Mouse (Mus musculus): ENCODE data around the gene Pard3b. TPM values are rescaled to one million over a fixed set of nuclear protein-coding genes. Genes with fewer than 3 reads are reported as not detected.

The Pard3b gene
- polyA plus RNA-seq, 1 experiment from 2014 or later, result 13.8 TPM

- Histone ChIP-seq H3K27ac (replicated peaks) (no peak overlapping the region), H3K4me1 (replicated peaks; ENCODE audit: control insufficient read depth, insufficient read depth) (no peaks in the 10 kb centered on the region; the same call in 1 of the 2 replicates), H3K4me3 (ENCODE audit: low read depth, low read length) (no peak overlapping the region), H3K9ac (ENCODE audit: low read length) (no peak overlapping the region), H3K9me3 (ENCODE audit: control insufficient read depth, low read length) (no peaks in the 10 kb centered on the region), H3K4me2 (replicated peaks; ENCODE audit: low read depth) (no peak overlapping the region), H3K36me3 (ENCODE audit: control insufficient read depth, insufficient read depth, low read length) (no peaks in the 10 kb centered on the region), H3K27me3 (ENCODE audit: control insufficient read depth, insufficient read depth, low read length) (no peaks in the 10 kb centered on the region)
- DNase-seq (ENCODE audit: low spot score), result no peak
- no peak for TF ChIP-seq EP300 (optimal IDR thresholded peaks at IDR 0.05)
- TF ChIP-seq CTCF (IDR thresholded peaks at IDR 0.05; ENCODE audit: low read depth), result no peak
- 44% methylated on average over 8 of the region's 8 CpGs for whole genome bisulfite sequencing
- no peak for ATAC-seq (ENCODE audit: low FRiP score, low TSS enrichment)
Observed at GRCm38 (mm10) chr1:61685221-61685814, 46.7 kb downstream of the Pard3b start.

- no peaks in the 10 kb centered on the region for H3K27me3 ChIP-seq (ENCODE audit: control insufficient read depth, insufficient read depth, low read length)
- TF ChIP-seq CTCF (IDR thresholded peaks at IDR 0.05; ENCODE audit: low read depth) (no peak), EP300 (optimal IDR thresholded peaks at IDR 0.05) (no peak)
- no peaks in the 10 kb centered on the region for H3K9me3 ChIP-seq (ENCODE audit: control insufficient read depth, low read length)
- no peak overlapping the region for H3K4me2 ChIP-seq (replicated peaks; ENCODE audit: low read depth)
- DNase-seq (ENCODE audit: low spot score), result no peak
- H3K36me3 ChIP-seq (ENCODE audit: control insufficient read depth, insufficient read depth, low read length), result no peaks in the 10 kb centered on the region
- H3K9ac ChIP-seq (ENCODE audit: low read length), result no peak overlapping the region
- ATAC-seq (ENCODE audit: low FRiP score, low TSS enrichment), result no peak
- no peaks in the 10 kb centered on the region; the same call in 1 of the 2 replicates for H3K4me1 ChIP-seq (replicated peaks; ENCODE audit: control insufficient read depth, insufficient read depth)
- no peak overlapping the region for H3K4me3 ChIP-seq (ENCODE audit: low read depth, low read length)
- H3K27ac ChIP-seq (replicated peaks), result no peak overlapping the region
- WGBS, result 94% methylated on average over 1 of the region's 1 CpGs
Observed at GRCm38 (mm10) chr1:61685921-61686320, 47.3 kb downstream of the Pard3b start.

- WGBS, result 90% methylated on average over 3 of the region's 3 CpGs
- Histone ChIP-seq H3K9ac (ENCODE audit: low read length) (no peak overlapping the region), H3K4me3 (ENCODE audit: low read depth, low read length) (no peak overlapping the region), H3K4me2 (replicated peaks; ENCODE audit: low read depth) (no peak overlapping the region), H3K27ac (replicated peaks) (no peak overlapping the region), H3K36me3 (ENCODE audit: control insufficient read depth, insufficient read depth, low read length) (no peaks in the 10 kb centered on the region), H3K27me3 (ENCODE audit: control insufficient read depth, insufficient read depth, low read length) (no peaks in the 10 kb centered on the region), H3K4me1 (replicated peaks; ENCODE audit: control insufficient read depth, insufficient read depth) (no peaks in the 10 kb centered on the region; the same call in 1 of the 2 replicates), H3K9me3 (ENCODE audit: control insufficient read depth, low read length) (no peaks in the 10 kb centered on the region)
- DNase-seq (ENCODE audit: low spot score) (no peak), ATAC-seq (ENCODE audit: low FRiP score, low TSS enrichment) (no peak)
- TF ChIP-seq EP300 (optimal IDR thresholded peaks at IDR 0.05), result no peak
- TF ChIP-seq CTCF (IDR thresholded peaks at IDR 0.05; ENCODE audit: low read depth), result no peak
Observed at GRCm38 (mm10) chr1:61688301-61688700, 49.7 kb downstream of the Pard3b start.

GRCm38 (mm10) chr1:61698462-61699218 is 60.0 kb downstream of the Pard3b start:
- ATAC-seq (ENCODE audit: low FRiP score, low TSS enrichment) (no peak), DNase-seq (ENCODE audit: low spot score) (no peak)
- Histone ChIP-seq H3K27me3 (ENCODE audit: control insufficient read depth, insufficient read depth, low read length) (no peaks in the 10 kb centered on the region), H3K4me3 (ENCODE audit: low read depth, low read length) (no peak overlapping the region), H3K4me2 (replicated peaks; ENCODE audit: low read depth) (no peak overlapping the region), H3K36me3 (ENCODE audit: control insufficient read depth, insufficient read depth, low read length) (no peaks in the 10 kb centered on the region), H3K9ac (ENCODE audit: low read length) (no peak overlapping the region), H3K27ac (replicated peaks) (no peak overlapping the region), H3K4me1 (replicated peaks; ENCODE audit: control insufficient read depth, insufficient read depth) (no peaks in the 10 kb centered on the region), H3K9me3 (ENCODE audit: control insufficient read depth, low read length) (no peaks in the 10 kb centered on the region)
- 87% methylated on average over 10 of the region's 10 CpGs for WGBS
- TF ChIP-seq EP300 (optimal IDR thresholded peaks at IDR 0.05) (no peak), CTCF (IDR thresholded peaks at IDR 0.05; ENCODE audit: low read depth) (no peak)

GRCm38 (mm10) chr1:61709812-61710211 is 71.2 kb downstream of the Pard3b start:
- DNase-seq (ENCODE audit: low spot score), result no peak
- WGBS, result 86% methylated on average over 1 of the region's 1 CpGs
- H3K4me1 ChIP-seq (replicated peaks; ENCODE audit: control insufficient read depth, insufficient read depth), result no peaks in the 10 kb centered on the region
- ATAC-seq (ENCODE audit: low FRiP score, low TSS enrichment), result no peak
- no peak overlapping the region for H3K27ac ChIP-seq (replicated peaks)
- no peak for TF ChIP-seq EP300 (optimal IDR thresholded peaks at IDR 0.05)
- no peak for TF ChIP-seq CTCF (IDR thresholded peaks at IDR 0.05; ENCODE audit: low read depth)
- H3K36me3 ChIP-seq (ENCODE audit: control insufficient read depth, insufficient read depth, low read length), result no peaks in the 10 kb centered on the region
- H3K9me3 ChIP-seq (ENCODE audit: control insufficient read depth, low read length), result no peaks in the 10 kb centered on the region
- H3K4me2 ChIP-seq (replicated peaks; ENCODE audit: low read depth), result no peak overlapping the region
- no peak overlapping the region for H3K9ac ChIP-seq (ENCODE audit: low read length)
- H3K27me3 ChIP-seq (ENCODE audit: control insufficient read depth, insufficient read depth, low read length), result no peaks in the 10 kb centered on the region
- no peak overlapping the region for H3K4me3 ChIP-seq (ENCODE audit: low read depth, low read length)

GRCm38 (mm10) chr1:61711523-61711922 is 72.9 kb downstream of the Pard3b start:
- H3K4me3 ChIP-seq (ENCODE audit: low read depth, low read length), result no peak overlapping the region
- H3K4me2 ChIP-seq (replicated peaks; ENCODE audit: low read depth), result no peak overlapping the region
- H3K36me3 ChIP-seq (ENCODE audit: control insufficient read depth, insufficient read depth, low read length), result no peaks in the 10 kb centered on the region
- DNase-seq (ENCODE audit: low spot score) (no peak), ATAC-seq (ENCODE audit: low FRiP score, low TSS enrichment) (no peak)
- no peaks in the 10 kb centered on the region for H3K4me1 ChIP-seq (replicated peaks; ENCODE audit: control insufficient read depth, insufficient read depth)
- H3K27ac ChIP-seq (replicated peaks), result no peak overlapping the region
- H3K9me3 ChIP-seq (ENCODE audit: control insufficient read depth, low read length), result no peaks in the 10 kb centered on the region
- TF ChIP-seq CTCF (IDR thresholded peaks at IDR 0.05; ENCODE audit: low read depth) (no peak), EP300 (optimal IDR thresholded peaks at IDR 0.05) (no peak)
- H3K27me3 ChIP-seq (ENCODE audit: control insufficient read depth, insufficient read depth, low read length), result no peaks in the 10 kb centered on the region
- H3K9ac ChIP-seq (ENCODE audit: low read length), result no peak overlapping the region
